Mouse (Mus musculus): ENCODE measurements around the gene Gstm6.

GRCm38 (mm10) chr3:107898691-107899090, 44.9 kb downstream of the Gstm6 start:
- TF ChIP-seq CTCF (IDR thresholded peaks at IDR 0.05; ENCODE audit: low read depth, low read length), result no peak
- no peak for TF ChIP-seq GATA2 (IDR thresholded peaks at IDR 0.05; ENCODE audit: borderline replicate concordance, low read depth, low read length)

Measured in G1E (cell line).